Mouse (Mus musculus) frontal cortex, adult (tissue): ENCODE results near the gene 9830107B12Rik.
"Not testable (repeated sequence)": the region's sequence is repeated elsewhere in the genome, so short reads cannot be mapped to it uniquely, and the experiment has no call there.

Experiments
- ATAC-seq: cut with Nextera tagmentation; 2 replicates; pipeline ENCODE4 v1.9.2; 2017; ENCODE audit warnings: mild to moderate bottlenecking, moderate library complexity, mixed read lengths; ENCODE audit not compliant: low TSS enrichment

9830107B12Rik gene

DNA sequence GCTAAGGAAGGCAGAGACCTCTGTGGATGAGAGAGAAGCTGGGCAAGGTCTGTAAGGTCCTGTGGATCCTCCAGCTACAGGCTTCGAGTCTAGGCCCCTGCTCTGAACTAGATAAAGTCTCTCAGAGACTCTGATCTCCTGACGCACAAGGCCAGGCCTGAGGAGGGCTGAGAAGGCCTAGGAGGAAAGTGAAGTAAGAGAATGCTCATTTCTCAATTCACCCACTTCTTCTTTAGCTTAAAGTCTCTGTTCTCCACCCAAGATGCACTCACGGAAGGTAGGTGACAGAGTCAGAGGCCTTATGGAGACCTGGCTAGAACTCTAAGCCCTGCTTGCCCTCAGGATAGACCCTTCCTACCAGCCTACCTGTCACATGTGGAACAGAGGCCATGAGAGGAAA is at the start of gene 9830107B12Rik:
9830107B12Rik (minus strand) TSS at position 149 of the 400 bp plus-strand sequence.
- no peak for ATAC-seq

DNA sequence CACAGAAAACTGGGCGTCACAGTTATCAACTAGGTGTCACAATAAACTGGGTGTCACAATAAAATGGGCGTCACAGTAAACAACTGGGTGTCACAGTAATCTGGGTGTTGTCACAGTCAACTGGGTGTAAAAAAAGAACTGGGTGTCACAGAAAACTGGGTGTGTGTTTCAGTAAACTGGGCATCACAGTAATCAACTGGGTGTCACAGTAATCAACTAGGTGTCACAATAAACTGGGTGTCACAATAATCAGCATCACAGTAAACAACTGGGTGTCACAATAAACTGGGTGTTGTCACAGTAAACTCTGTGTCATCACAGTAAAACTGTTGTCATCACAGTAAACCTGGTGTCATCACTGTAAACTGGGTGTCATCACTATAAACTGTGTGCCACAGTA is 46.3 kb upstream of the 9830107B12Rik start:
- no peak for ATAC-seq

DNA sequence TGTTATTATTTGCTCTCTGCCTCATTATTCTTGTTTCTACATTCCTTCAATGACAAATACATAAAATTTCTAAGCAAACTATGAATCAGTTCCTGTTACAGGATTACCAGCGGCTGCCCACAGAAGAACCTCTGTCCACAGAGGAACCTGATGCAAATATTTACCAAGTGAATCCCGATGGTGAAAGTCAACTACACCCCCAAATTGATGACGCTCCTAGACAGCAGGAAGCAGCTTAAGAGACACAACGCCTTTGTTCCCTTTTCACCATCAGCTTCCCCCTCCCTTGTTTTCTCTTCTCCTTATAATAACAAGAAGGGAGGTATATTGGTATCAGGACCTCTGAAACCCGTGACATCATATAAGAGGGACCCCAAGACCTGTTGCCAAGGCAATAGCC is 39.2 kb upstream of the 9830107B12Rik start:
- ATAC-seq, result no peak

DNA sequence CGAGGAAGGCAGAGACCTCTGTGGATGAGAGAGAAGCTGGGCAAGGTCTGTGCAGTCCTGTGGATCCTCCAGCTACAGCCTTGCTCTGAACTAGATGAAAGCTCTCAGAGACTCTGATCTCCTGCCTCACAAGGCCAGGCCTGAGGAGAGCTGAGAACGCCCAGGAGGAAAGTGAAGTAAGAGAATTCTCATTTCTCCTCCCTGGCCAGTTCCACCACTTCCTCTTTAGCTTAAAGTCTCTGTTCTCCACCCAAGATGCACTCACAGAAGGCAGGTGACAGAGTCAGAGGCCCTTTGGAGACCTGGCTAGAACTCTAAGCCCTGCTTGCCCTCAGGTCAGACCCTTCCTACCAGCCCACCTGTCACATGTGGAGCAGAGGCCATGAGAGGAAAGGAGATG is 21.0 kb upstream of the 9830107B12Rik start, which contains the start of gene A530064D06Rik:
A530064D06Rik (minus strand) TSS at position 173 of the 400 bp plus-strand sequence.
- not testable (repeated sequence) for ATAC-seq

DNA sequence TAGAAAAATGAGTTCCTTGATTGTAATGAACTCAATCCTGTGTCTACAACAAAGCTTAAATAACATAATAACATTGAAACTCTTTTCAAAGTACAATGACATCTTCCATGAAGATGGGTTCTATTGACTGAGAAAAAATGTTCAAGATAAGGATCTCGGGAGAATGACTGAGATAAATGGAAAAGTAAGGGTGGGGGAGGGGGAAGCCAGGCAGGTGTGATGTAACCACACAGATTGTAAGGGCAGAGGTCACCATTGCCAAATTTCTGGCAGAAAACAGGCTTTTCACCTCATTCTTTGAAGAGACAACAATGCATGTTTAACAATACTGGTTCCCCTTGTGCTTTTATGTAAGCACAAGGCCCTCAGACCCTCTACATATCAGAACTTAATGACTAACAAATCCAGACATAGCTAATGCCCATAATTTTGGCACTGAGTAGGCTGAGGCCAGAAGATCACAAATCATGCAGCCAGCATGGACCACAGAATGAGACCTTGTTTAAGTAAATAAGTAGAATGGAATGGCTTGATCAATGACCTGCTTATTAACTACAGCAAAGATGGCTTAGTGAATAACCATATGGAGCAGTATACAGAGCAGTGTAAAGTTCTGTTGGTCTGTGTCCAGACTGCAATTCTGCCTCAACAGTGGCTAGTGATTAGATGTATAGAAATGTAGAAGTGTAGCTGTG is 11.5 kb upstream of the 9830107B12Rik start:
- no peak for ATAC-seq

DNA sequence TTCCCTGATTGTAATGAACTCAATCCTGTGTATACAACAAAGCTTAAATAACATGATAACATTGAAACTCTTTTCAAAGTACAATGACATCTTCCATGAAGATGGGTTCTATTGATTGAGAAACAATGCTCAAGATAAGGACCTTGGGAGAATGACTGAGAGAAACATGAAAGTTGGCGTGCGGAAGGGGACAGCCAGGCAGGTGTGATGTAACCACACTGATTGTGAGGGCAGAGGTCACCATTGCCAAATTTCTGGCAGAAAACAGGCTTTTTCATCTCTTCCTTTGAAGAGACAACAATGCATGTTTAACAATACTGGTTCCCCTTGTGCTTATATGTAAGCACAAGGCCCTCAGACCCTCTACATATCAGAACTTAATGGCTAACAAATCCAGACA is 13.3 kb downstream of the 9830107B12Rik start:
- no peak for ATAC-seq

DNA sequence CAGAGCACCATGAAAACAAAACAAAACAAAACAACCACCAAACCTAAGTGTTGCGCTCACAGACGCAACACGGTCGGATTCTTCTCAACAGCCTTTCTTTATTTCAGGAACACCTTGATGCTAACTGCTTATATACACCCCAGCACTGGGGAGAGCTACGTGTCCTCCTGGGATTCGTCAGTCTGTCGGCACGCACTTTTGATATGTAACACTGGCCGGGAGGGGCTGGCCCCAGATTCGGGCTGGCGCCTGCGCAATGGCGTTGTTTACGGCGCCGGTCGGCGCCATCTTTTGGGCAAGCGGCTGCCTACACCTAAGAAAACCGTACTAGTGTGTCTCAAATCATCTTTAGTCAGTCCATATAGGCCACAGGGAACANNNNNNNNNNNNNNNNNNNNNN is 25.6 kb downstream of the 9830107B12Rik start:
- ATAC-seq, result no peak

DNA sequence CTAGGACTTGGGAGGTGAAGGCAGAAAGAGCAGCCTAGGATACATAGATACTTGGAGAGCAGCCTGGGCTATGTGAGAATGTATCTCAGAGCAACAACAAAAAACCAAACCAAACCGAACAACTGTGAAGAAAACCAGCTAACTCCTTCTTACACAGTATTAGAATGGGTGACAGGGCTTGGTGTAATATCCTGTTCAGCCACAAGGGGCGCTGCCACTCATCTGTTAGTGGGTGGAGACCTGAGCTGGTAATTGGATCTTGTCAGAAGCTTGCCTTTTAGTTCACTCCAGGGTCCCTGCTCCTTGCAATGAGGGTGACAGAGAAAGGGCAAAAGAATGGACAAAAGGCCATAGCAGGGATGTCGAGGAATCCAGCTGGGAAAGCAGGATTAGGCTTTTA is 26.4 kb downstream of the 9830107B12Rik start:
- ATAC-seq, result peak; percentile 59; the same call in 1 of the 2 replicates

DNA sequence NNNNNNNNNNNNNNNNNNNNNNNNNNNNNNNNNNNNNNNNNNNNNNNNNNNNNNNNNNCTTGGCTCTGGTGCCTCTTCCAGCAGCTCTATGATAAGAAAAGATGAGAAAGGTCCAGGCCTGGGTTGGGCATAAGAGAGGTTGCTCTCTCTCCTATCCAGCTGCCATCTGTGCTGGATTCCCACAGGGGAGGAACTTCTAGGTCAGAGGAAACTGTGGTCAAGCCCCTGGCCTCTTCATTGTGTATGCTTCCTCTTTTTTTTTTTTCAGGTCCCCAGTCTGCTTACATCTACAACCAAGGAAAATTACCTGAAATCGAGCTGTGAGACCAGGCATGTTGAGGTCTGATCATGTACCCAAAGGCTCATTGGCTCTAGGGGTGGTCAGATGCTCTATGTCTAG is 27.5 kb downstream of the 9830107B12Rik start:
- ATAC-seq, result no peak

DNA sequence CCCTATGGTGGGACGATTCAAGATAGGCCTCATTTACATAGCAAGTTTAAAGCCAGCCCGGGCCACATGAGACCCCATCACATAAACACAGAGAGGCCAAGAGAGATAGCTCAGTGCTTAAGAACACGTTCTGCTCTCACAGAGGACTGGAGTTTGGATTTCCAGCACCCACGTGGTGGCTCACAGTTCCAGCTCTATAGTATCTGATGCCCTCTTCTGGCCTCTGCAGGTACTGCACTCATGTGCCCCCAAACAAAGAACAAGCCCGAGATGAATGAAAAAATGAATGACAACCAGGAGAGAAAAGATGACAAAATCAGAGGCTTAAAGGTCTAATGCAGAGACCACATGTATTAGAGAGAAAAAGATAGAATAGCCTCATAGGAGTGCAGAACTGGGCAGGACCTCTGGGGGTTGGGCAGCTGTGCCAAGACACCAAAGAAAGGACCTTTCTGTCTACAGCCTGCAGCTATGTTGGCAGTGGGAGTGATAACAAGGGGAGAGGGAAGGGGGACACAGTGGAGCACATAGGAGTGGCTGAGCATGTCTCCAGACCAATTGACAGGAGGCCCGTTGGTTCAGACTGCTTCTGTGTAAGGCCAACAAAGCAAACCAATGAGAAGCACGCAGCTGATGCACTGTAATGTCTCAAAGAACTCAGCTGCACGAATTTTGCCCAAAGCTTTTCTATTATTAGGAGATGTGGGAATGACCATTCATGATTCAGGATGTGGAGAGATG is 35.4 kb downstream of the 9830107B12Rik start:
- ATAC-seq, result no peak

DNA sequence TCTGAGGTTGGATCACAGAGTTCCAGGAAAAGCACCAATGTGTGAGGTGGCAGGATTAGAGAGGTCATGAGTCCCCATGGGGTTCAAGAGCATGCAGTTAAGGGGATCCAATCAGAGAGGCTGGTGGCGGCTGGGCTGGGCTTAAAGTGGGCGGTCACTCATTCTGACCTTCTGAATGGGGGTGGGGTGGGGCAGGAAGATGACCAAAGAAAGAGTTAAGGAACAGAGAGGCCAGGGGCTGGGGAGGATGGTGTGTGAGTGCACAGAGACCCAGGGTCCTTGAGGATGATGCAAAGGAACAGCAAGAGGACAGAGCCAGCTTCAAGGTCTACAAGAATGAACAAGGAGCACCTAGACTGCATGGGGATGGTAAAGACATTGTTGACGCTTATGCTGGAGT is 37.5 kb downstream of the 9830107B12Rik start:
- ATAC-seq, result no peak

DNA sequence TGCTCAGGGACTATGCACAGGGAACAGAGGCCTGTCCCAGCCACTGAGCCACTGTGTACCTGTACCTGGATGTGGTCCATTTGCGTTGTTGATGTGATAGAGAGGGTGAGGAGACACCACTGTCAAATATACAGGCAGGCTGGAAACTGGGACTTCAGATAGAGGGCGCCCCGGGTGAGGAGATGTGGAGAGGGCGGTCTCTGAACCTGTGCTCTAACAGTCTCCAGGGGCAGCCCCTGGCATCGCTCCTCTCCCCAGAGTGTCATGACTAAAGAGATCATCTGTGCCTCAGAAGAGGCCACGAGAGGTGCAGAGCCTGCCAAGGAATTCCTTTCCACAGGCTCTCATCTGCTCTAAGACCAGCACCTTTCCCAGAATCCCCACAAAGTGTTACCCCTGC is 38.2 kb downstream of the 9830107B12Rik start:
- no peak for ATAC-seq

DNA sequence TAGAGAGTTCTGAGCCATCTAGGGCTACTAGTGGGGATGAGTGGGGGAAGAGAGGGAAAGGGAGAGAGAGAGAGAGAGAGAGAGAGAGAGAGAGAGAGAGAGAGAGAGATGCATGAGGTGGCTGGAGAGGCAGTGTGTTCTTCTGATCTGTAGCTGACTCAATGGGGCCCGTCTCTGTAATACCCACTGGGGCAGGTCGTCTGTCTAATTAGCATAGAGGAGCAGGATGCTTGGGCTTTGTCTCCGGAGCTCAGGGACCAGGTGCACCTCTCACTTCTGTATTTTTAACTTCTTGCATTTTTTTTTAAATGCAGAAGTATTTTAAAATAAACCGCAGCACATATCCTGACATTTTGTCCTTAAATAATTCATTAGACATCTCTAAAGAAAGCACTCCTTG is 38.7 kb downstream of the 9830107B12Rik start:
- no peak for ATAC-seq

DNA sequence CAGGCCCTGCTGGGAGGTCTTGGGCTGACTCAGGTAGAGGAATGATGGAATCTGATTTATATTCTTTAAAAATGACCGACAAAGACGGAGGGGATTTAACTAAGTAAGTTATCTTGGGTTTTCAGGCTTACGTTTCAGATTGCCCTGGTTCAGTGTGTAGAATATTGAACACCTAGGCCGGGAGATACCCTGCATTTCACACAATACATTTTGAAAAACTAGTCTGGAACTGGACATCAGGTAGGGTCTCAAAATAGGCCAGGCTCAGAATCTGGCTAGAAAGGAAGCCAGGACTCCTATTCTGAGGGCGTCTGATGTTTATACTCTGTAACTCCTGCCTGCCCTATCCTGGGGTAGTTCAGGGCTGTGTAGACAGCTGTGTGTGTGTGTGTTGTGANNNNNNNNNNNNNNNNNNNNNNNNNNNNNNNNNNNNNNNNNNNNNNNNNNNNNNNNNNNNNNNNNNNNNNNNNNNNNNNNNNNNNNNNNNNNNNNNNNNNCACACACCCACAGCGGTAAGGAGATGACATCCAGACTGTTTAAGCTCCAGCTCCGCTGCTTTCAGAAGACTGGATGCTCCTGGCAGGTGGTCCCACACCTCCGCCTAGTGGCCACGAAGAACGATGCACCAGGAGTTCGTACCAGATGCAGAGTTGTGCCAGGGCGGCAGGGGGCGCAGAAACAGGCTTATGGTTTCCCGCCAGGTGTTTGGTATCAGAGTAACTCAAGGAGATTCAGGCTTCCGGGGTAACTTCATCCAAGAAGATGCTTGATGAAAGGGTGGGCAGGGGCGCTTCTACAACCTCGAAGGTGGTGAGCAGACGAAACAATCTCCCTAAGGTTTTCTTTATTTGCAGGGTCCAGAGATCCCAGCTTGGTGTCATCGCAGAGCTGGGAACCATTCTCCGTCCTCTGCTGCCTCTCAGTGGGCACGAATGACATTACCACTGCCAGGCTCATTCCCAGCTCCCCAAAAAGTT is 45.3 kb downstream of the 9830107B12Rik start:
- peak; percentile 98 for ATAC-seq

DNA sequence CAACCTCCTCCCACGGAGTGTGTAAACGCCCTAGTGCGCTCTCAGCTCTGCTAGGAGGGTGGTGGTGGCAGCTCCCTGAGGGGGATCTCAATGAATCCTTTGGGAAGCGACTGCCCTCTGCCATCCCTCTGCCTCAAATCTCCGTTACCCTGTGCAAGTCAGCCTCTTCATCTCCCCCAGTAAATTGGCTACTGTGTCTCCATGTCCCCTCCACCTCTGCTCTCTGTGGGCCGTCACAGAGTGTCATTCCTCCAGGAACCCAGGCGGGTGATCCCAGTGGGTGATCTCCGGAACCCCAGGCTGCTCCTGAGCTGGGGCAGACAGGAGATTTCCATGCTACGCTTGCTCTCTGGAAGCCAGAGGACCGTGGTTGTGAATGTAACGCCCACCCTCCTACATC is 46.8 kb downstream of the 9830107B12Rik start:
- ATAC-seq, result no peak

DNA sequence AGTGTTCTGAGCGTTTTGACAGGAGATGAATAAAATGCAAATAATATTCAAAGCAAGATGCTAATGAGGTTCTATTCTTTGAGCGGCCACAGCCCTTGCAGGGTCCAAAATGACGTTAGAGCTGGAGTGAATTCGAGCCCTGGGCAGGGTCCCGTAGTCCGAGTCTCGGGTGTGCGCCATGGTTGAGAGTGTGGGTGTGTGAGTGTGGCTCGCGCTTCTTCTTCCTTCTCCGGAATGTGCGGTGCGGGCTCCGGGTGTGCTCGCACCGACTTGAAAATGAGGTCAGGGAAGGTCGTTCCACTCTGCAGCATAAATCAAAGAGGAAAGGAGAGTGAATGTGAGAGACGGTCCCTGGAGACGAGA is 47.6 kb downstream of the 9830107B12Rik start:
- no peak for ATAC-seq

DNA sequence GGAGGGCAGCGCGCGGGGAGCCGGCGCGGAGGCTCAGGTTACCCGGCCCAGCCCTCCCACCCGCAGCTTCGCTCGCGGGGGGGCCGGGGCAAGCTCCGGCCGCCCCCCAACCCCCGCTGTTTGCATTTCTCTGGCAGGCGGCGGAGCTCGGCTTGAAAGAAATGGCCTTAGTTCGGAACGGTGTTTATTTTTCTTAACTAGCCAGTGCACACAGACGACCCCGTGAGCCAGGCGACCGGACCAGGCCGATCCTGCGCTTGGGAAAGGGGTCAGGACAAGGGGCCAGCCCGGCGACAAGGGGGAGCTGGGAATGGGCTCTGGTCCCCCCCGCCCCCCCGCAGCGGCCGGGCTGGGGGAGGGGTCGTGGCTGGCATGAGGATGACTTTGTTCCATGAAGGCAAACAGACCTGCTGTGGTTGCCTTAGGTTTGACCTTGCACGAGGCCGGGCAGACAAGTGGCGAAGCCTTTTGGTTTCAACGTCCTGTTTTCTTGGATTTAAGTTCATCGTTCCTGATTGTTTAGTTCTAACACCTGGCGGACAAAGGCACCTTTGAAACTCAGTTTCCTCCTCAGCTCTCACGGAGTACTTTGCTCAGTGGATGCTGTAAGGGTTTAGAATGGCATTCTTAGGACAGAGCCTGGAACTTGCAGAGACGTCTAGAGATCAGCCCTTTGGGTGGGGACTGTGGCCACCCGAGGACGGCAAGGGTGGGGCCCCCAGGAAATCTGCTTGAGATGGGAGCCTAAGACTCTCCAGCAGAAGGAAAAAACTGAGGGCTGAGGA is 48.1 kb downstream of the 9830107B12Rik start:
- no peak for ATAC-seq

DNA sequence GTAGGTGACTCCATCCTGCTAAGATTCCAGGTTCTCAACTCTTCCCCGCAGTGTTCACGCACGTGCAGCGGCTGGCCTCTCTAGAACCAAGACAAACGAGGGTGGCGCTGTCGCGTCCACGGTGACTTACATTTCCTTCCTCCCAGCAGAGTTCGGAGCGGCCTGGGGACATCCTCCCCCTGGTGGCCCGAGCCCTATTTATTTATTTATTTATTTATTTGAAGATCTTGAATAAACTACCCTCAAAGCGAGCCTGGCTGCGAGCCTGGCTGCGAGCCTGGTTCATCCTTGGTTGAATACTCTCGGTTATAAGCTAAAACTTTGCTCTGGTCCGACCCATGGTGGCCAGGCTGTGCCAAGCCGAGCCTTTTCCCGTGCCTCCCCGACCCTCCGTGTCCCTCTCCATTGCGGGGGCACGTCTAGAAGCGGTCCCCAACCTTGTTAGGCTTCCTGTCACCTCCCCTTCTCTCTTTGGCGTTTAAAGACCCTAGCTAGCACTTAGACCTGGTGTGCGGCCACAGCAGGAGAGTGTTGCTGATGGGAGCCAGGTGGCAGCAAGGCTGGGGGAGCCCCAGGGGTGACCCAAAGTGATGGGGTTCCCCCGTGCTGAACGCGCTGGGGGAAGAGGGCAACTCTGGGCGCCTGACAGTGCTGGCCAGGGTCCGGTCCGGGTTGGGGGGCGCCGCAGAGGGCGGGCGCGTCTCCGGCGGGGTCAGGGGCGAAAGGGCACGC is 48.9 kb downstream of the 9830107B12Rik start:
- ATAC-seq, result no peak

DNA sequence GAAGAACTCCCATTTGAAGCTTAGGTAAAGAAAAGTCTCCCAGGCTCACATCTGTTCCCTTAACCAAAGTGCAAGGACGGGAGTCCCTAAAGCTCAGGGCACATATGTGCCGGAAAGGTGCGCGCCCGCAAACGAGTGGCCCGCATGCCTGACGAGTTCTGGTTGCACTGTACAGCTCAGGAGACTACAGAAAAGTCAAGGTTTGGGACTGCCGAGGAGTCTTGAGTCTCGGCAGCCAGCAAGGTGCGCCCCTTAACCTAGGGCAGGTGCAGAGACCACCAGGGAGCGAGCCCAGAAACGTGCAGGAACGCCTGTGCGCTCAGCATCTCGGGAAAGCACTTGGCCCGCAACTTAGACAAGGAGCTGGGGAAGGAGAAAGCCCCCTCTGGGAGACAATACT is 49.7 kb downstream of the 9830107B12Rik start:
- no peak for ATAC-seq

DNA sequence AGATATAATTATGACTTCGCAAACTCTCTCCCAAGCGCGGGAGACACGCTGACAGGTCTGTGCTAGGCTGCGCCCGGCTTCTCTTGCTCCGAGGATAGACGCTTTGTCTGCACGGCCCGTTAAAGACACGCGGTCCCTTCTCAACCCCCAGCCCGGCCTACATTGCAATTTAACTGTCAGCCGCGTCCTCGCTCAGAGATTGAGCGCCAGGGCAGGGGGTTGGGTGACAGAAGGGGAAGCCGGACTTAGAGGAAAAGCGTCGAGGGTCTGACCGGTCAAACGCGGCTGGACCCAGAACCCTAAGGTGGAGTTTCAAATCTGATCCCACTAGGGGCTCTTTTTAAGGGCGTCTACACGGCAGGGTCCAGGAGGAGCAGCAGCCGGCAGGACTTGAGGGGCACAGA is 50.3 kb downstream of the 9830107B12Rik start:
- no peak for ATAC-seq
